Mouse (Mus musculus): Measurements from ENCODE around the gene Aqp2.

DNA sequence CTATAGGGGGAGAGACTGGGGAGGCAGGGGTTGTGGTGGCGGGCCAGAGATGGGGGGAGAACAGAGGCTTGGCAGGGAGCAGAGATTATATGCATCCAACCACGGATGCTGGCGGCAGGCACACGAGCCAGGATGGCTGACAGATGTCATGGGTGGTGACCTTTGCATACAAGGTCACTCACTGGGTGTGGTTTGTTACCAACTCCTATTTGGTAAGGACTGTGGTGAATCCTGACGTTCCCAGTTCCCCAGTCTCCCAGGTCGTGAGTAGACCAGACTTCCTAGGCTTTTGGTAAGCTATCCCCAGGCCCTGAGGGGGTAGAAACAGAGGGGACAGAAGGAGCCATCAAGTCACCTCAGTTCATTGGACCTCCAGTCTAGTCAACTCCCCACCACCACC is 10.2 kb upstream of the Aqp2 start:
- TF ChIP-seq MXI1 (IDR thresholded peaks at IDR 0.05; ENCODE audit: low read depth, low read length) (no peak), POLR2A (IDR thresholded peaks at IDR 0.05; ENCODE audit: low read depth, low read length) (no peak), CTCF (conservative IDR thresholded peaks at IDR 0.05 in 1 of 2, IDR thresholded peaks at IDR 0.05 in 1 of 2; ENCODE audit: low read depth in 2 of 2, low read length in 2 of 2) (no peak), EP300 (IDR thresholded peaks at IDR 0.05; ENCODE audit: low read length) (no peak), ZC3H11A (IDR thresholded peaks at IDR 0.05; ENCODE audit: low read depth, low read length) (no peak), MYC (IDR thresholded peaks at IDR 0.05; ENCODE audit: low read depth, low read length) (no peak), JUN (IDR thresholded peaks at IDR 0.05; ENCODE audit: insufficient read depth, low read depth, low read length) (no peak), RCOR1 (conservative IDR thresholded peaks at IDR 0.05; ENCODE audit: low read depth, low read length) (no peak), ZNF384 (IDR thresholded peaks at IDR 0.05; ENCODE audit: low read depth, low read length) (no peak), POLR2AphosphoS2 (IDR thresholded peaks at IDR 0.05; ENCODE audit: low read depth, low read length) (no peak), E2F4 (IDR thresholded peaks at IDR 0.05; ENCODE audit: insufficient replicate concordance, low read depth, low read length) (no peak), CHD2 (IDR thresholded peaks at IDR 0.05; ENCODE audit: low read length) (no peak), CHD1 (IDR thresholded peaks at IDR 0.05; ENCODE audit: low read depth, low read length) (no peak), KAT2A (IDR thresholded peaks at IDR 0.05; ENCODE audit: insufficient replicate concordance, low read length) (no peak)
